Mouse (Mus musculus) left cerebral cortex, adult 8-10 months (tissue): ENCODE measurements around the gene Myo3b. TPM values are rescaled to one million over a fixed set of nuclear protein-coding genes. Genes with fewer than 3 reads are reported as not detected.
"Not testable (repeated sequence)": the region's sequence is repeated elsewhere in the genome, so short reads cannot be mapped to it uniquely, and the experiment has no call there.

Experiments used
- DNase-seq, 2 experiments: peaks; one replicate each; pipeline ENCODE4 v3.0.0; 2022; ENCODE audit warnings: low spot score in 2 of 2
- total RNA-seq, 4 experiments: library from RNA; stranded (reverse); gene quantifications; 2 replicates each; pipeline ENCODE4 v1.2.4; 2022

Gene Myo3b
- total RNA-seq, 4 experiments from 2014 or later, result 1.1 to 1.8 (median 1.3) TPM

GRCm38 (mm10) chr2:70195418-70196248, 156.7 kb downstream of the Myo3b start:
- DNase-seq, result no peak

- no peak for DNase-seq
Observed at GRCm38 (mm10) chr2:70201796-70202555, 163.1 kb downstream of the Myo3b start.

DNA sequence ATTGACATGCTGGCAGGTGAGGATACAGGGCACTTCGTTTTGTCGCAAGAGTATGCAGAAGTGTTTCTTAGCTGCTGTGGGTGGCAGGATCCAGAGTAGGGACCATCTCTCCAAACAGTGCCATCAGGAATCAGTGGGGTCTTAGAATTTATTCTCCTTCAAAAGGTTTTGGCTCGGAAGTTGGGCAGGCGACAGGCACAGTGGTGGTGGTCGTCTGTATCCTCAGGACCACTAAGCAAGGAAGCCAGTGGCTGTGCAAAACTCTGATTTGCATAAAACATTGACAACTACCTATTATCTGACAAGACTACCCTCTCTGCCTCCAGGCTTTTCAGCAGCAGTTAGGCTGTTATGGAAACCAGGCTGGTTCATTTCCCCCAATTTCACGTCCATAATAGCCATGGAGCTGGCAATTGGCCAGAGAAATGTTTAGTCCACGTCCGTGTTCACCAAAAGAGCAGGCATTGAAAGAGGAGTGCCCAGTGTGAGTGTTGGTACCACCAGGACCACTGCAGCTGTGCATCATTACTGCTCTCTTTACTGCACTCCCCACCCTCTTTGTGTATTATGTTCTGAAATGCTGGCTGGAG, 163.7 kb downstream of the Myo3b start:
- DNase-seq, result no peak

- DNase-seq, result no peak
Observed at GRCm38 (mm10) chr2:70208411-70208810, 169.5 kb downstream of the Myo3b start.

DNA sequence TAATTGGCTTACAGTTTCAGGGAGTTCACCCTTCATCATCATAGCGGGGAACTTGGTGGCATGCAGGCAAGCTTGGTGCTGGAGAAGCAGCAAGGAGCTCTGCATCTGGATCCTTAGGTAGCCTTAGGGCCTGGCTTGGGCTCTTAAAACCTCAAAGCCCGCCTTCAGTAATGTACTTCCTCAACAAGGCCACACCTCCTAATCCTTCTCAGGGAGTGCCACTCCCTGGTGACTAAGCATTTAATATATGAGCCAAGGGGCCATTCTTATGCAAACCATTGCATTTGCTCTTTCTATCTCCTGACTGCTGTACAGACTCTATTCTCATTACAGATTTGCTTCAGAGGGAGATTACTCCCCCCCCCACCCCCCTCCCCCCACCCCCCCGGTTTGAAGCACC, 170.9 kb downstream of the Myo3b start:
- DNase-seq, result no peak

GRCm38 (mm10) chr2:70210427-70211332, 171.8 kb downstream of the Myo3b start:
- DNase-seq, result peak; percentile 34 to 71

- DNase-seq, result peak; percentile 40 to 56
Observed at GRCm38 (mm10) chr2:70214401-70214800, 175.5 kb downstream of the Myo3b start.

DNA sequence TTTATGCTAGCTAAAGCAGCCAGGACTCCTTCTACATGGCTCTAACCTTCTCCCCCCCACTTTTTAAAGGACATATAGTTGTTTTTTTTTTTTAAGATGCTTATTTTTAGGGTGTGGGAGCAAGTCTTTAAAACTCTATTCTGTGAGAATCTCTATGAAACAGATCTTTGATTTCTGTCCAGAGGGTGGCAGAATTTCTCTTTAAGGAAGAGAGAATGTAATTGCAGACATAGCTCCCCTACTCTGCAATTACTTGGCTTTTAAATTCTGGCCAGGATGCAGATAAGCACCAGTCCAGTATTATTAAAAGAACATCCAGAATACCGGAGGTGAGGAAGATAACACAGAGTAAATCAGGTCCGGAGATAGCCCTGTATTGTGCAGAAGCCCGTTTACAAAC, 178.9 kb downstream of the Myo3b start:
- DNase-seq, result no peak

DNA sequence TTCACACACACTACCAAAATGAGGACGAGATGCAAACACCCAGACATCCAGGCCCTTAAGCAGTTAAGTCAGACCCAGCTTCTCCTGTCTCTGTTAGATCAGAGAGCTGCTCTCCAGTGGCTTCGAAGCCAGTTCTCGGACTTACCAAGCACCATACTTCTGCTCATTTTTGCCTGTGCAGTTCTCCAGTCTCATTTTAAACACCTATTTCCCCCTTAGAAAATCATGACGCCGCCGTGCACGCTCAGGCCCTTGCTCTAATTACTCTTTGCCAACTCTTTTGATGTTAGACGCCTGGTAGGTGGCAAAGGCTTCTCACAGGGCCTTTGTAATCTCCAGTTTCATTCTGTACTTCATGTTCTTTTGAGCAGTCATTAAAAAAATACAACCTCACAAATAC, 179.5 kb downstream of the Myo3b start:
- DNase-seq, result no peak

GRCm38 (mm10) chr2:70226679-70227078, 187.8 kb downstream of the Myo3b start:
- no peak for DNase-seq

GRCm38 (mm10) chr2:70234450-70234849, 195.5 kb downstream of the Myo3b start:
- not testable (repeated sequence) for DNase-seq

GRCm38 (mm10) chr2:70245981-70246380, 207.1 kb downstream of the Myo3b start:
- DNase-seq, result no peak

- DNase-seq, result no peak
Observed at GRCm38 (mm10) chr2:70248616-70249015, 209.7 kb downstream of the Myo3b start.

- DNase-seq, result no peak
Observed at GRCm38 (mm10) chr2:70249872-70250271, 210.9 kb downstream of the Myo3b start.

DNA sequence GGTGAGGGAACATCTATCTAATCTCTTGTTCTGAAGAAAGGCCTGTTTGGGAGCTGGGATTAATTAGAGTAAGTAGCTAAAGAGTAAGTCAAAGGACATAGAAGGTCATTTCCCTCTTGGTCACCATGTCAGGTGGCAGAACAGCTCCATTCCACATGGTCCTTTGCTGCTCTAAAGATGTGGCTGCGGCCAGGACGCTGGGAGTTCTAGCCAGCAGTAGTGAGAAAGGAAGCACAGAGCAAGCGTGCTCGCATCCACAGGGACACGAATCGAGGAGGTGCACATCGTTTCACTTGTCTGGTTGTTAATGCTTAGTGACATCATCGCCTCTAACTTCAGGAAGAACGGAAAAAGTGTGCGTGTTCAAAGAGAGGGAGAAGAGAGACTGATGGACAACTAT, 212.3 kb downstream of the Myo3b start:
- DNase-seq, result no peak

DNA sequence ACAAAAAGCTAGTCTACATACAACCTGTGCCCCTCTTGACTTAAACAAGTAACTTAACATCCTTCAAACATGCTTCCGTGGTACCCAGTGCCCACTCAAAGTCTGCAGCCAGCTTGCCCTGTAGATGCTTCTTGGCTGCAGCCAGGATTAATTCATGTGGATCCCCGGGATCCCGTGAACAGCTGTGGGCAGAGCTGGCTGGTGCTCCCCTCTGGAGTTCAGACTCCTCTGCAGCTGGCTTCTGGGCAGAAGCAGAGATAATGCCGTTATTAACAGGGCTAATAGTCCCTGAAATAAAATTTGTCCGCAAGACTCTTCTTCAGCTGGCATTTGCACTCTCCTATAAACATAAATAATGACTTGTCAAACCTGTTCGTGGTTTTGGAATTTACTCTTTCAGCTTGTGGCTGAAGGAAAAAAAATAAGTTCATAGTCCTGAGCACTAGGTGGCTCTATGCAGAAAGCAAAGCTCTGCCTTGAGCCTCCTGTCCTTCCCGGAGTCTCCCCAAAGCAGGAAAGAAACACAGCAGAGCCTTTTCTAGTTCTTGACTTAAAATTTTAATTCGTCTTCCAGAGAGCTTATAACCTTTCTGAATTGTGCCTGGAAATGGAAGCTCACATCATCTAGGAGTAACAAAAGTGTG, 220.6 kb downstream of the Myo3b start:
- no peak for DNase-seq

DNA sequence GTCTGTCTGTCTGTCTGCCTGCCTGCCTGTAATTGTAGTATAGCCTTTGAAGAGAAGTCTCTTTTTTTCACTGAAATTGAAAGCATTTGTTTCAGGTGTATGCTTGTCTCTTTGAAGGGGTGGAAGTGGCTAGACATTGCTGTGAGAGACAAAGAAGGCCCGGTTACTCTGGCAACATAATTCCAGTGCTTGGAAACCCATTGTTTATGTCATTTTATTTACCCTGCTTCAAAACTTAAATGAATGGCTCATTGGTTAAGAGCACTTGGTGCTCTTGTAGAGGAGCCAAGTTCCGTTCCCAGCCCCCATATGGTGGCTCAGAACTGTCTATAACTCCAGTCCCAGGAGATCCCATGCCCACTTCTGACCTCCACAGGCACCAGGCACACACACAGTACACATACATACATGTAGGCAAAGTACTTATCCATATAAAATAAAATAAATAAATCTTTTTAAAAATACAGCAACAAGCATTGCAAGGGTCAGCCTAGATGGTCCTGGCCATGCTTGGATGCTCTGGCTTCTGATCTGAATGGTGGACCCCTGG, 221.8 kb downstream of the Myo3b start:
- DNase-seq, result no peak

GRCm38 (mm10) chr2:70261703-70262564, 223.0 kb downstream of the Myo3b start:
- no peak for DNase-seq

DNA sequence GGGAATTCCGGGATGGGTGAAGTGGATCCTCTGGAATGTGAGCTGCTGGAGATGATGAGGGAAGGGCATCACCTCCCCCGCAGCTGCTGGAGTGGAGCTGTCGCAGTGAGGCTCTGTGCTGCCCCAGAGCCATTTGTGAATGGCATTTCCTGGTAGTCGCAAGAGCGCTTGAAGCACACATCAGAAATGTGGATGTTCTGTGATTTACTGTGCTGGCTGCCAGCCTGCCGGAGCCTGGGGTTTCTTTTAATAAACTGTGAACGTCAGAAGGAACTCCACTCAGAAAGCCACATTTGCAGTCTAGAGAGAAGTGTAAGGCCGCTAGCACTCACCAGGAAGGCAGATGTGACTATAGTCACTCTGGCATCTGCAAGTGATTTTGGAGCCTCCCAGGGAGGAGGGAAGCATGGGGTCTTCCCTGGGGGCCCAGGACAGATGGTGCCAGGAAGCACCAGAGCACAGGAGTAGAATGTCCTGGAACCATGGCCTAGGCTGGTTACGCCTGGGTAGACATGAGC, 223.7 kb downstream of the Myo3b start:
- peak in 1 of 2 experiments; percentile 10 for DNase-seq
